Mouse (Mus musculus) intestine, embryonic 16.5 days (tissue): ENCODE measurements at regions not wholly inside any gene's neighbourhood (a gene's known extent, or its start where the extent isn't known, plus 50 kb on each side); places are given as distances from the start of the nearest gene placed in this dataset.

Experiments used
- ATAC-seq: fragments of 200-750 bp; cut with Nextera tagmentation; 2 replicates; pipeline ENCODE4 v1.8.0; 2017; ENCODE audit warnings: moderate TSS enrichment, moderate library complexity
- H3K27ac ChIP-seq: fragments of 300-500 bp; sonication (generic); 2 replicates; pipeline ENCODE4 v1.5.1; 2014; ENCODE audit warnings: mild to moderate bottlenecking, low read length
- H3K27me3 ChIP-seq: fragments of 300-500 bp; sonication (generic); replicated peaks from 2 replicates; pipeline ENCODE4 v1.6.1; 2014; ENCODE audit warnings: low read length, control low read depth, mixed read lengths; ENCODE audit not compliant: control insufficient read depth, insufficient read depth
- H3K36me3 ChIP-seq: fragments of 300-500 bp; sonication (generic); 2 replicates; pipeline ENCODE4 v1.6.1; 2014; ENCODE audit warnings: low read length, control low read depth; ENCODE audit not compliant: control insufficient read depth, insufficient read depth
- H3K4me1 ChIP-seq: fragments of 300-500 bp; sonication (generic); 2 replicates; pipeline ENCODE4 v1.6.1; 2014; ENCODE audit warnings: low read length, control low read depth, mixed read lengths; ENCODE audit not compliant: control insufficient read depth, insufficient read depth
- H3K4me2 ChIP-seq: fragments of 300-500 bp; sonication (generic); 2 replicates; pipeline ENCODE4 v1.6.1; 2014; ENCODE audit warnings: low read depth, low read length, control low read depth
- H3K4me3 ChIP-seq: fragments of 300-500 bp; sonication (generic); 2 replicates; pipeline ENCODE4 v1.5.1; 2014; ENCODE audit warnings: mild to moderate bottlenecking, low read length
- H3K9ac ChIP-seq: fragments of 300-500 bp; sonication (generic); 2 replicates; pipeline ENCODE4 v1.6.1; 2014; ENCODE audit warnings: low read depth, low read length
- H3K9me3 ChIP-seq: fragments of 300-500 bp; sonication (generic); 2 replicates; pipeline ENCODE4 v1.6.1; 2016; ENCODE audit warnings: low read length, control low read depth; ENCODE audit not compliant: control insufficient read depth
- WGBS: fragments of 180-500 bp; shearing (Covaris S2); extraction: QIAGEN DNeasy Blood & Tissue Kit; methylation state at CpG from one replicate; pipeline ENCODE4 v1.1.7; 2014; 5-methylcytosine and 5-hydroxymethylcytosine counted together

- Histone ChIP-seq H3K36me3 (no peaks in the 10 kb centered on the region), H3K9me3 (no peaks in the 10 kb centered on the region), H3K4me3 (no peak overlapping the region), H3K9ac (no peak overlapping the region), H3K27me3 (no peaks in the 10 kb centered on the region), H3K4me1 (no peaks in the 10 kb centered on the region), H3K4me2 (no peak overlapping the region), H3K27ac (no peak overlapping the region)
- WGBS: 69% methylated on average over 7 of the region's 7 CpGs
- no peak for ATAC-seq
These were observed 97.2 kb downstream of the Aldh8a1 start for GRCm38 (mm10) chr10:21474242-21474641.

GRCm38 (mm10) chr10:21478004-21478403 is 100.9 kb downstream of the Aldh8a1 start:
- Histone ChIP-seq H3K27me3 (no peaks in the 10 kb centered on the region), H3K36me3 (no peaks in the 10 kb centered on the region), H3K4me1 (no peaks in the 10 kb centered on the region), H3K4me3 (no peak overlapping the region), H3K27ac (no peak overlapping the region), H3K4me2 (no peak overlapping the region), H3K9ac (no peak overlapping the region), H3K9me3 (0 out of 2 replicates have a peak, but pooled peaks cover 4% of the 10 kb centered on the region)
- WGBS: 70% methylated on average over 3 of the region's 3 CpGs
- ATAC-seq: no peak

- H3K9me3 ChIP-seq: 0 out of 2 replicates have a peak, but pooled peaks cover 4% of the 10 kb centered on the region
- H3K36me3 ChIP-seq: no peaks in the 10 kb centered on the region
- no peak overlapping the region for H3K27ac ChIP-seq
- H3K4me1 ChIP-seq: no peaks in the 10 kb centered on the region
- no peak overlapping the region for H3K4me3 ChIP-seq
- 83% methylated on average over 3 of the region's 3 CpGs for WGBS
- no peaks in the 10 kb centered on the region for H3K27me3 ChIP-seq
- no peak overlapping the region for H3K9ac ChIP-seq
- H3K4me2 ChIP-seq: no peak overlapping the region
- no peak for ATAC-seq
These were observed 102.3 kb downstream of the Aldh8a1 start for GRCm38 (mm10) chr10:21479403-21479802.

- Histone ChIP-seq H3K4me1 (no peaks in the 10 kb centered on the region), H3K27me3 (no peaks in the 10 kb centered on the region; the same call in 1 of the 2 replicates), H3K27ac (no peak overlapping the region), H3K9me3 (0 out of 2 replicates have a peak, but pooled peaks cover 4% of the 10 kb centered on the region), H3K4me2 (no peak overlapping the region), H3K4me3 (no peak overlapping the region), H3K36me3 (no peaks in the 10 kb centered on the region), H3K9ac (no peak overlapping the region)
- WGBS: 82% methylated on average over 3 of the region's 3 CpGs
- no peak for ATAC-seq
These were observed 104.2 kb downstream of the Aldh8a1 start for GRCm38 (mm10) chr10:21481255-21481654.

- H3K4me2 ChIP-seq: no peak overlapping the region
- 48% methylated on average over 4 of the region's 4 CpGs for WGBS
These were observed 105.0 kb downstream of the Aldh8a1 start for GRCm38 (mm10) chr10:21482055-21482454.

GRCm38 (mm10) chr10:21482659-21483058 is 105.6 kb downstream of the Aldh8a1 start:
- Histone ChIP-seq H3K27me3 (no peaks in the 10 kb centered on the region; the same call in 1 of the 2 replicates), H3K36me3 (no peaks in the 10 kb centered on the region), H3K4me1 (no peaks in the 10 kb centered on the region), H3K4me2 (no peak overlapping the region), H3K9ac (no peak overlapping the region), H3K4me3 (no peak overlapping the region), H3K27ac (no peak overlapping the region), H3K9me3 (0 out of 2 replicates have a peak, but pooled peaks cover 4% of the 10 kb centered on the region)
- no peak for ATAC-seq
- WGBS: 87% methylated on average over 9 of the region's 9 CpGs

More at GRCm38 (mm10) chr10:21482055-21482454, 105.0 kb downstream of the Aldh8a1 start:
- Histone ChIP-seq H3K9me3 (0 out of 2 replicates have a peak, but pooled peaks cover 4% of the 10 kb centered on the region), H3K4me1 (no peaks in the 10 kb centered on the region), H3K27me3 (no peaks in the 10 kb centered on the region; the same call in 1 of the 2 replicates), H3K36me3 (no peaks in the 10 kb centered on the region), H3K27ac (no peak overlapping the region), H3K9ac (no peak overlapping the region), H3K4me3 (no peak overlapping the region)
- no peak for ATAC-seq

- Histone ChIP-seq H3K4me2 (no peak overlapping the region), H3K9ac (no peak overlapping the region), H3K27me3 (no peaks in the 10 kb centered on the region; the same call in 1 of the 2 replicates), H3K9me3 (0 out of 2 replicates have a peak, but pooled peaks cover 4% of the 10 kb centered on the region), H3K27ac (no peak overlapping the region), H3K4me1 (no peaks in the 10 kb centered on the region), H3K4me3 (no peak overlapping the region), H3K36me3 (no peaks in the 10 kb centered on the region)
- no peak for ATAC-seq
- WGBS: 83% methylated on average over 3 of the region's 3 CpGs
These were observed 106.3 kb downstream of the Aldh8a1 start for GRCm38 (mm10) chr10:21483373-21483772.

- H3K4me2 ChIP-seq: no peak overlapping the region
- H3K27me3 ChIP-seq: no peaks in the 10 kb centered on the region; the same call in 1 of the 2 replicates
- peaks cover 4% of the 10 kb centered on the region; the same call in 1 of the 2 replicates for H3K4me1 ChIP-seq
- 0 out of 2 replicates have a peak, but pooled peaks have one; percentile 21 for ATAC-seq
- H3K36me3 ChIP-seq: no peaks in the 10 kb centered on the region
- no peak overlapping the region for H3K4me3 ChIP-seq
- WGBS: 55% methylated on average over 7 of the region's 7 CpGs
- no peak overlapping the region for H3K9ac ChIP-seq
- H3K9me3 ChIP-seq: no peaks in the 10 kb centered on the region
- H3K27ac ChIP-seq: no peak overlapping the region
These were observed 104.5 kb upstream of the 1700020N01Rik start for GRCm38 (mm10) chr10:21488374-21488930.

GRCm38 (mm10) chr10:21490910-21491309 is 102.0 kb upstream of the 1700020N01Rik start:
- 45% methylated on average over 8 of the region's 8 CpGs for WGBS
- no peak overlapping the region for H3K27ac ChIP-seq
- H3K36me3 ChIP-seq: no peaks in the 10 kb centered on the region
- no peak overlapping the region for H3K4me2 ChIP-seq
- H3K9me3 ChIP-seq: no peaks in the 10 kb centered on the region
- H3K27me3 ChIP-seq: no peaks in the 10 kb centered on the region; the same call in 1 of the 2 replicates
- no peak overlapping the region for H3K4me3 ChIP-seq
- H3K9ac ChIP-seq: no peak overlapping the region
- H3K4me1 ChIP-seq: peaks cover 4% of the 10 kb centered on the region; the same call in 1 of the 2 replicates
- peak; percentile 93 for ATAC-seq
